Mouse (Mus musculus) embryo, embryonic 9.5 days (tissue): ENCODE measurements around the gene Arhgap4.

ENCODE experiments used
- DNase-seq: peaks from one replicate; pipeline ENCODE4 v3.0.0-alpha.2; 2017; ENCODE audit errors: extremely low spot score

Gene Arhgap4

GRCm38 (mm10) chrX:73921823-73922549 lies at the start of gene Arhgap4, which contains the start of gene Naa10:
Gene Arhgap4 (minus strand): TSS chrX:73921870.
Gene Naa10 (minus strand): TSS chrX:73921944.
- peak; percentile 82 for DNase-seq

GRCm38 (mm10) chrX:73970781-73971180 lies 49.1 kb upstream of the Arhgap4 start:
- no peak for DNase-seq

- no peak for DNase-seq
These were observed 48.1 kb upstream of the Arhgap4 start for GRCm38 (mm10) chrX:73969729-73970128.

GRCm38 (mm10) chrX:73969167-73969566 lies 47.5 kb upstream of the Arhgap4 start:
- DNase-seq: no peak

- peak; percentile 87 for DNase-seq
These were observed 45.8 kb upstream of the Arhgap4 start for GRCm38 (mm10) chrX:73967177-73968075.

GRCm38 (mm10) chrX:73966248-73967176 lies 44.8 kb upstream of the Arhgap4 start, which contains the start of gene Hcfc1:
Gene Hcfc1 (minus strand): TSS chrX:73966357.
- peak; percentile 87 for DNase-seq

- peak; percentile 19 for DNase-seq
These were observed 43.6 kb upstream of the Arhgap4 start for GRCm38 (mm10) chrX:73965307-73965706.

- DNase-seq: no peak
These were observed 42.7 kb upstream of the Arhgap4 start for GRCm38 (mm10) chrX:73964363-73964762.

- DNase-seq: no peak
These were observed 33.3 kb upstream of the Arhgap4 start for GRCm38 (mm10) chrX:73954988-73955387.

- DNase-seq: no peak
These were observed 30.9 kb upstream of the Arhgap4 start for GRCm38 (mm10) chrX:73952603-73953002.

- no peak for DNase-seq
These were observed 27.7 kb upstream of the Arhgap4 start for GRCm38 (mm10) chrX:73949341-73949740.

GRCm38 (mm10) chrX:73948647-73949046 lies 27.0 kb upstream of the Arhgap4 start:
- peak; percentile 53 for DNase-seq

GRCm38 (mm10) chrX:73946896-73947295 lies 25.2 kb upstream of the Arhgap4 start:
- no peak for DNase-seq

- DNase-seq: no peak
These were observed 20.6 kb upstream of the Arhgap4 start for GRCm38 (mm10) chrX:73942294-73942693.

GRCm38 (mm10) chrX:73941860-73942259 lies 20.2 kb upstream of the Arhgap4 start:
- DNase-seq: no peak

GRCm38 (mm10) chrX:73931871-73932270 lies 10.2 kb upstream of the Arhgap4 start:
- DNase-seq: no peak

GRCm38 (mm10) chrX:73930402-73931062 lies 8.9 kb upstream of the Arhgap4 start, which contains the start of gene Renbp:
Gene Renbp (minus strand): TSS chrX:73930850.
- peak; percentile 60 for DNase-seq

GRCm38 (mm10) chrX:73922550-73922882 lies 846 bp upstream of the Arhgap4 start:
- DNase-seq: no peak

- no peak for DNase-seq
These were observed 316 bp downstream of the Arhgap4 start for GRCm38 (mm10) chrX:73921285-73921822.

GRCm38 (mm10) chrX:73918631-73919030 lies 3.0 kb downstream of the Arhgap4 start:
- DNase-seq: no peak

- no peak for DNase-seq
These were observed 4.7 kb downstream of the Arhgap4 start for GRCm38 (mm10) chrX:73916945-73917344.
